In genomic region chr4:109112915-109113505, GRCm38 (mm10) we compare ENCODE assay signal across 12 mouse cellular contexts.
DNase-seq lines count a peak whose midpoint lies in the region; ATAC-seq and TF ChIP-seq lines count a peak whose summit lies in the region.
"Had no signal": no experiment of that assay in that cellular context is flagged by ENCODE, and none has a peak within 500 bp of the region (broad histone marks: within the 10 kb centered on the region; RNA-seq: fewer than 3 reads in every experiment).

No protein-coding gene starts in this region.

- H3K4me2 ChIP-seq in stomach, postnatal 0 days (replicated peaks; ENCODE audit: low read depth) = no peak overlapping the region
- H3K4me2 ChIP-seq: hindbrain, embryonic 14.5 days had no signal

- TF ChIP-seq POLR2A in heart, adult 2 months (IDR thresholded peaks at IDR 0.05; ENCODE audit: insufficient read depth, low read depth, low read length) = no peak
- TF ChIP-seq POLR2A in lung, adult 2 months (IDR thresholded peaks at IDR 0.05; ENCODE audit: borderline replicate concordance, extremely low read depth, low read depth, low read length) = no peak

- H3K4me3 ChIP-seq in heart, adult 2 months = no peak overlapping the region
- H3K4me3 ChIP-seq in lung, adult 2 months (replicated peaks; ENCODE audit: extremely low read depth, low read depth, low read length) = no peak overlapping the region
- H3K4me3 ChIP-seq in stomach, postnatal 0 days (ENCODE audit: low read depth, low read length) = no peak overlapping the region

- no peak overlapping the region for H3K9ac ChIP-seq in heart, adult 2 months (ENCODE audit: low read depth, low read length)
- H3K9ac ChIP-seq in stomach, postnatal 0 days (ENCODE audit: low read length) = no peak overlapping the region
- H3K9ac ChIP-seq: forebrain, postnatal 0 days; hindbrain, embryonic 14.5 days; liver, embryonic 14.5 days had no signal

- H3K4me1 ChIP-seq in heart, adult 2 months (ENCODE audit: control insufficient read depth, insufficient read depth, low read length) = peaks cover 22% of the 10 kb centered on the region
- peaks cover 20% of the 10 kb centered on the region for H3K4me1 ChIP-seq in lung, adult 2 months (ENCODE audit: control insufficient read depth, insufficient read depth, low read length)
- peaks cover 3% of the 10 kb centered on the region; the same call in 1 of the 2 replicates for H3K4me1 ChIP-seq in stomach, postnatal 0 days (replicated peaks; ENCODE audit: control insufficient read depth, insufficient read depth)

- no peak for TF ChIP-seq EP300 in heart, adult 2 months (IDR thresholded peaks at IDR 0.05; ENCODE audit: insufficient read depth, low read depth, low read length)
- no peak for TF ChIP-seq EP300 in stomach, postnatal 0 days (optimal IDR thresholded peaks at IDR 0.05)

- peaks cover 3% of the 10 kb centered on the region for H3K79me2 ChIP-seq in heart, adult 2 months (replicated peaks; ENCODE audit: control insufficient read depth, insufficient read depth, low read length)

- 0 out of 2 replicates have a peak, but pooled peaks have one; percentile 33 for ATAC-seq in stomach, postnatal 0 days (ENCODE audit: low FRiP score, low TSS enrichment)
- ATAC-seq: forebrain, postnatal 0 days had no signal

- no peaks in the 10 kb centered on the region for H3K27me3 ChIP-seq in heart, adult 2 months (ENCODE audit: control insufficient read depth, insufficient read depth, low read length)
- H3K27me3 ChIP-seq in stomach, postnatal 0 days (ENCODE audit: control insufficient read depth, insufficient read depth, low read length) = no peaks in the 10 kb centered on the region

- no peaks in the 10 kb centered on the region for H3K9me3 ChIP-seq in stomach, postnatal 0 days (ENCODE audit: control insufficient read depth, low read length)

- no peak for DNase-seq in heart, adult 2 months
- DNase-seq in heart, adult 8-10 months (ENCODE audit: low spot score) = no peak
- DNase-seq in lung, adult 2 months = peak; percentile 37
- no peak for DNase-seq in lung, postnatal 14 days
- peak; percentile 61 to 87 for DNase-seq in kidney, postnatal 36 days
- no peak for DNase-seq in stomach, postnatal 0 days (ENCODE audit: low spot score)
- no peak for DNase-seq in left cerebral cortex, adult 8-10 months (ENCODE audit: low spot score in 2 of 2)
- DNase-seq in spleen, adult 18-20 months = no peak
- DNase-seq: cerebellum, postnatal 36 days; forebrain, postnatal 0 days had no signal

- peak overlapping the region; percentile 10 for H3K27ac ChIP-seq in heart, adult 2 months
- H3K27ac ChIP-seq in stomach, postnatal 0 days (replicated peaks) = peak overlapping the region; percentile 20; the same call in 1 of the 2 replicates
- H3K27ac ChIP-seq: hindbrain, embryonic 14.5 days; liver, embryonic 14.5 days had no signal

- no peak for TF ChIP-seq CTCF in heart, adult 2 months (IDR thresholded peaks at IDR 0.05)
- no peak for TF ChIP-seq CTCF in lung, adult 2 months (IDR thresholded peaks at IDR 0.05; ENCODE audit: insufficient read depth, low read length)
- no peak for TF ChIP-seq CTCF in stomach, postnatal 0 days (IDR thresholded peaks at IDR 0.05; ENCODE audit: low read depth)

- WGBS in heart, adult 2 months = 36% methylated on average over 7 of the region's 7 CpGs
- WGBS in lung, adult 2 months = 37% methylated on average over 7 of the region's 7 CpGs
- WGBS in stomach, postnatal 0 days = 51% methylated on average over 7 of the region's 7 CpGs

- intact Hi-C loops in heart, adult 2 months (cut with DNase I) = loop anchor here (5.0 kb wide), 1 partner anchor 34 kb away; no protein-coding TSS in a partner anchor

- peaks cover 42% of the 10 kb centered on the region for H3K36me3 ChIP-seq in heart, adult 2 months (ENCODE audit: control insufficient read depth, insufficient read depth, low read length)
- H3K36me3 ChIP-seq in stomach, postnatal 0 days (ENCODE audit: control insufficient read depth, insufficient read depth, low read length) = no peaks in the 10 kb centered on the region

Comparison
In these comparisons a context has a peak if more than half of its experiments do, and no peak if none do; other contexts are left out.
1. DNase-seq: peak in lung, adult 2 months (single experiment) and kidney, postnatal 36 days (2 of 2); none in heart, adult 2 months (0 of 2), heart, adult 8-10 months (single experiment), lung, postnatal 14 days (single experiment), stomach, postnatal 0 days (single experiment), left cerebral cortex, adult 8-10 months (0 of 2) and spleen, adult 18-20 months (0 of 2).